Mouse (Mus musculus): Measurements from ENCODE around the gene Krtap9-1. TPM values are rescaled to one million over a fixed set of nuclear protein-coding genes. Genes with fewer than 3 reads are reported as not detected.
"Not testable (repeated sequence)": the region's sequence is repeated elsewhere in the genome, so short reads cannot be mapped to it uniquely, and the experiment has no call there.

The Krtap9-1 gene
- not detected in 2 replicates for polyA plus RNA-seq (2011; ENCODE audit: insufficient read depth, insufficient read length, low replicate concordance, missing spikeins)

DNA sequence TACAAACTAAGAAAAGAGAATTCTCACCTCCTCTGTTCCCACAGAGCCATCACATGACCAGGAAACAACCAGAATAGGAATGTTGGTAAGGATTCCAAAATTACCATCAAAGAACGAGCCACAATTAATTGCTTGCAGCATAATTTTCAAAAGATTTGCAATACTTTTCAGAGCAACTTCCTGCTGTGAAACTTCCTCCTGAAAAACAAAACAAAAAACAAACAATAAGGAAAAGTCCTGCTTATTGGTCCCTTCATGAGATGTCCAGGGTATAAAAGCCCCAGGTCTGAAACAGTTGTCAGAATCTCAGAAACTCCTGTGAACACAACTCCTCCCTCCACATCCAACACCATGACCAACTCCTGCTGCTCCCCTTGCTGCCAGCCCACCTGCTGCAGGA is at the start of gene Krtap9-1:
Krtap9-1 (plus strand) TSS at position 301 of the 400 bp plus-strand sequence.
- not testable (repeated sequence) for H3K27ac ChIP-seq (ENCODE audit: control insufficient read depth, insufficient read depth, low read depth, low read length, poor library complexity); H3K4me3 ChIP-seq (replicated peaks; ENCODE audit: control insufficient read depth, low read depth, low read length); H3K4me1 ChIP-seq (ENCODE audit: control insufficient read depth, insufficient read depth, low read length)
- WGBS: 55% methylated on average over 1 of the region's 1 CpGs

DNA sequence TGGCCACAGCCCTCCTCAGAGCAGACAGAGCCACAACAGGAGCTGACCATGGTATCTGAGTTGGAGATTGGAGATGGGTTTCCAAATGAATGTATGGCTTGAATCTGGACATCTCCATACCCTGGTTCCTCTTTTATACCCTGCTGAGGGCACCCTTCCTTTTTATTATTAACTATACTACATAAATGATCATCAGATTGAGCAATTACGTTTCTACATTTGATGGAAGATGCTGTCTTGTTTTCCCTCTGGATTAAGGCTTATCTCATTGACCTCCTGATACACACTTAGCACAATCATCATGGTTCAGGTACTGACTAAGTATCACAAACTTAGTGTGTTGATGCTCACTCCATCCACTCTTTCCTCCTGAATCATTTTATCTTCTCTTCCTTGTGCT is 35.2 kb upstream of the Krtap9-1 start, which contains the start of gene 2300003K06Rik:
2300003K06Rik (minus strand) TSS at position 101 of the 400 bp plus-strand sequence.
- WGBS: 69% methylated on average over 1 of the region's 1 CpGs
- no peak within 1 kb of the TSS for H3K27ac ChIP-seq (ENCODE audit: control insufficient read depth, insufficient read depth, low read depth, low read length, poor library complexity)
- no peak within 1 kb of the TSS for H3K4me3 ChIP-seq (replicated peaks; ENCODE audit: control insufficient read depth, low read depth, low read length)

GRCm38 (mm10) chr11:99842185-99842584 is 31.0 kb upstream of the Krtap9-1 start:
- TF ChIP-seq CTCF (IDR thresholded peaks at IDR 0.05; ENCODE audit: control insufficient read depth, insufficient read depth, low read length) (no peak), POLR2A (IDR thresholded peaks at IDR 0.05; ENCODE audit: borderline replicate concordance, control insufficient read depth, low read depth, low read length) (no peak)
- Histone ChIP-seq H3K27ac (ENCODE audit: control insufficient read depth, insufficient read depth, low read depth, low read length, poor library complexity) (no peak overlapping the region), H3K4me1 (ENCODE audit: control insufficient read depth, insufficient read depth, low read length) (no peaks in the 10 kb centered on the region), H3K4me3 (replicated peaks; ENCODE audit: control insufficient read depth, low read depth, low read length) (no peak overlapping the region)
- WGBS: 61% methylated on average over 1 of the region's 1 CpGs

More for the DNA sequence above, 35.2 kb upstream of the Krtap9-1 start, which contains the start of gene 2300003K06Rik:
- no peaks in the 10 kb centered on the region for H3K4me1 ChIP-seq (ENCODE audit: control insufficient read depth, insufficient read depth, low read length)
- TF ChIP-seq POLR2A (IDR thresholded peaks at IDR 0.05; ENCODE audit: borderline replicate concordance, control insufficient read depth, low read depth, low read length) (no peak), CTCF (IDR thresholded peaks at IDR 0.05; ENCODE audit: control insufficient read depth, insufficient read depth, low read length) (no peak)

- Histone ChIP-seq H3K4me3 (replicated peaks; ENCODE audit: control insufficient read depth, low read depth, low read length) (no peak overlapping the region), H3K27ac (ENCODE audit: control insufficient read depth, insufficient read depth, low read depth, low read length, poor library complexity) (no peak overlapping the region), H3K4me1 (ENCODE audit: control insufficient read depth, insufficient read depth, low read length) (no peaks in the 10 kb centered on the region)
- WGBS: 83% methylated on average over 2 of the region's 2 CpGs
- TF ChIP-seq POLR2A (IDR thresholded peaks at IDR 0.05; ENCODE audit: borderline replicate concordance, control insufficient read depth, low read depth, low read length) (no peak), CTCF (IDR thresholded peaks at IDR 0.05; ENCODE audit: control insufficient read depth, insufficient read depth, low read length) (no peak)
Observed at GRCm38 (mm10) chr11:99846746-99847145, 26.4 kb upstream of the Krtap9-1 start.

DNA sequence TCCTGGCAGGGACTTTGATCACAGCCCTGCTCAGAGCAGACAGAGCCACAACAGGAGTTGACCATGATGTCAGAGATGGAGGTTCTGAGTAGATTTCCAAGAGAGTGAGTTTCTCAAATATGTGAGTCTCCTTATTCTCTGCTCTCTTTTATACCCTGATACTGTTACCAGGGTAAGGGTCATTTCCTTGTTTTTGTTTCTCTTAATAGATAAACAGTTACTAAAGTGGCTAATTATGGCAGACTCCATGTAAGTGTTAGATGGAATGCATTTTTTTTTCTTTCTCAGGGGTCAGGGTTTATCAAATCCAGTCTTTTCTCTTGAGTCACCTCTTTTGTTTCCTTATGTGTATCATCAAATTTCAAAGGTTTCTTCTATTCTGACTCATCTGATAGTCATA is 21.7 kb upstream of the Krtap9-1 start, which contains the start of gene Krtap4-16:
Krtap4-16 (minus strand) TSS at position 101 of the 400 bp plus-strand sequence.
- no peak for TF ChIP-seq CTCF (IDR thresholded peaks at IDR 0.05; ENCODE audit: control insufficient read depth, insufficient read depth, low read length)
- TF ChIP-seq POLR2A (IDR thresholded peaks at IDR 0.05; ENCODE audit: borderline replicate concordance, control insufficient read depth, low read depth, low read length): no peak

GRCm38 (mm10) chr11:99854121-99854520 is 19.1 kb upstream of the Krtap9-1 start:
- Histone ChIP-seq H3K4me1 (ENCODE audit: control insufficient read depth, insufficient read depth, low read length) (no peaks in the 10 kb centered on the region), H3K4me3 (replicated peaks; ENCODE audit: control insufficient read depth, low read depth, low read length) (no peak overlapping the region), H3K27ac (ENCODE audit: control insufficient read depth, insufficient read depth, low read depth, low read length, poor library complexity) (no peak overlapping the region)
- TF ChIP-seq CTCF (IDR thresholded peaks at IDR 0.05; ENCODE audit: control insufficient read depth, insufficient read depth, low read length): no peak
- TF ChIP-seq POLR2A (IDR thresholded peaks at IDR 0.05; ENCODE audit: borderline replicate concordance, control insufficient read depth, low read depth, low read length): no peak
- WGBS: 54% methylated on average over 3 of the region's 3 CpGs

More for the DNA sequence above, 21.7 kb upstream of the Krtap9-1 start, which contains the start of gene Krtap4-16:
- H3K4me3 ChIP-seq (replicated peaks; ENCODE audit: control insufficient read depth, low read depth, low read length): no peak within 1 kb of the TSS
- no peaks in the 10 kb centered on the region for H3K4me1 ChIP-seq (ENCODE audit: control insufficient read depth, insufficient read depth, low read length)
- H3K27ac ChIP-seq (ENCODE audit: control insufficient read depth, insufficient read depth, low read depth, low read length, poor library complexity): no peak within 1 kb of the TSS

DNA sequence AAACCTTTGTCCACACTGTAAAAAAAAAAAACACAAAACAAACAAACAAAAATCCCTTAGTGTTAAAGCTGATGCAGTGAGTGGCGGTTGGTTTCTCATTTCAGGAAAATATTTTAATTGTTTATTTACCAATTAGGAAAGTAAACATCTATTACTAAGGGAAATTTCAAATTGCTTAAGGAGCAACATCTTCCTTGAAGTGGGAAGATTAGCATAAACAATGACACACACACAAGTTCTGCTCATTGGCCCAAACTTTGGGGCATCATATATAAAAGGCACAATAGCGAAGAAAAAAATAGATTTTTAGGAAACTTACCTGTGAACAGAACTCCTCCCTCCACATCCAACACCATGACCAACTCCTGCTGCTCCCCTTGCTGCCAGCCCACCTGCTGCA is 15.6 kb upstream of the Krtap9-1 start, which contains the start of gene Gm11568:
Gm11568 (plus strand) TSS at position 301 of the 400 bp plus-strand sequence.
- WGBS: 72% methylated on average over 2 of the region's 2 CpGs
- Histone ChIP-seq H3K27ac (ENCODE audit: control insufficient read depth, insufficient read depth, low read depth, low read length, poor library complexity) (no peak within 1 kb of the TSS), H3K4me3 (replicated peaks; ENCODE audit: control insufficient read depth, low read depth, low read length) (no peak within 1 kb of the TSS), H3K4me1 (ENCODE audit: control insufficient read depth, insufficient read depth, low read length) (no peaks in the 10 kb centered on the region)
- TF ChIP-seq CTCF (IDR thresholded peaks at IDR 0.05; ENCODE audit: control insufficient read depth, insufficient read depth, low read length): no peak
- TF ChIP-seq POLR2A (IDR thresholded peaks at IDR 0.05; ENCODE audit: borderline replicate concordance, control insufficient read depth, low read depth, low read length): no peak

GRCm38 (mm10) chr11:99858761-99859160 is 14.4 kb upstream of the Krtap9-1 start:
- no peak overlapping the region for H3K4me3 ChIP-seq (replicated peaks; ENCODE audit: control insufficient read depth, low read depth, low read length)
- H3K27ac ChIP-seq (ENCODE audit: control insufficient read depth, insufficient read depth, low read depth, low read length, poor library complexity): no peak overlapping the region
- WGBS: 77% methylated on average over 2 of the region's 2 CpGs
- H3K4me1 ChIP-seq (ENCODE audit: control insufficient read depth, insufficient read depth, low read length): no peaks in the 10 kb centered on the region
- TF ChIP-seq CTCF (IDR thresholded peaks at IDR 0.05; ENCODE audit: control insufficient read depth, insufficient read depth, low read length) (no peak), POLR2A (IDR thresholded peaks at IDR 0.05; ENCODE audit: borderline replicate concordance, control insufficient read depth, low read depth, low read length) (no peak)

DNA sequence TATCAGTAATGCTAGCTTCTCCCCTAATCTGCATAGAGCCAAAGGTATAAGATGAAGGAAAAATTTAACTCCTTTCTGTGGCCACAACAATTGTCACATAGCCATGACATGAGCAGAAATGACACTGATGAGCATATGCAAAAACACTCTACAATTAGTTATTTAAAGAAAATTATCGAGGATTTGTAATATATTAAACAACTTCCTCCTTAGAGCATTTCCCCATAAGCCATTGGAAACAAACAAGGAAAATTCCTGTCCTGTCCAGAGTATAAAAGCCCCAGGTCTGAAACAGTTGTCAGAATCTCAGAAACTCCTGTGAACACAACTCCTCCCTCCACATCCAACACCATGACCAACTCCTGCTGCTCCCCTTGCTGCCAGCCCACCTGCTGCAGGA is 9.0 kb upstream of the Krtap9-1 start, which contains the start of gene Gm11559:
Gm11559 (plus strand) TSS at position 301 of the 400 bp plus-strand sequence.
- H3K4me1 ChIP-seq (ENCODE audit: control insufficient read depth, insufficient read depth, low read length); H3K27ac ChIP-seq (ENCODE audit: control insufficient read depth, insufficient read depth, low read depth, low read length, poor library complexity); H3K4me3 ChIP-seq (replicated peaks; ENCODE audit: control insufficient read depth, low read depth, low read length): not testable (repeated sequence)
- WGBS: 51% methylated on average over 1 of the region's 1 CpGs

- not testable (repeated sequence) for H3K4me1 ChIP-seq (ENCODE audit: control insufficient read depth, insufficient read depth, low read length); H3K4me3 ChIP-seq (replicated peaks; ENCODE audit: control insufficient read depth, low read depth, low read length); H3K27ac ChIP-seq (ENCODE audit: control insufficient read depth, insufficient read depth, low read depth, low read length, poor library complexity)
- 11% methylated on average over 1 of the region's 1 CpGs for WGBS
Observed at GRCm38 (mm10) chr11:99878887-99879286, 5.7 kb downstream of the Krtap9-1 start, which contains the start of gene Gm11567. Gm11567 (plus strand) TSS chr11:99879187.

Data from bone marrow, adult 2 months (tissue).